Mouse (Mus musculus): ENCODE measurements at regions not wholly inside any gene's neighbourhood (a gene's known extent, or its start where the extent isn't known, plus 50 kb on each side); places are given as distances from the start of the nearest gene placed in this dataset.

DNA sequence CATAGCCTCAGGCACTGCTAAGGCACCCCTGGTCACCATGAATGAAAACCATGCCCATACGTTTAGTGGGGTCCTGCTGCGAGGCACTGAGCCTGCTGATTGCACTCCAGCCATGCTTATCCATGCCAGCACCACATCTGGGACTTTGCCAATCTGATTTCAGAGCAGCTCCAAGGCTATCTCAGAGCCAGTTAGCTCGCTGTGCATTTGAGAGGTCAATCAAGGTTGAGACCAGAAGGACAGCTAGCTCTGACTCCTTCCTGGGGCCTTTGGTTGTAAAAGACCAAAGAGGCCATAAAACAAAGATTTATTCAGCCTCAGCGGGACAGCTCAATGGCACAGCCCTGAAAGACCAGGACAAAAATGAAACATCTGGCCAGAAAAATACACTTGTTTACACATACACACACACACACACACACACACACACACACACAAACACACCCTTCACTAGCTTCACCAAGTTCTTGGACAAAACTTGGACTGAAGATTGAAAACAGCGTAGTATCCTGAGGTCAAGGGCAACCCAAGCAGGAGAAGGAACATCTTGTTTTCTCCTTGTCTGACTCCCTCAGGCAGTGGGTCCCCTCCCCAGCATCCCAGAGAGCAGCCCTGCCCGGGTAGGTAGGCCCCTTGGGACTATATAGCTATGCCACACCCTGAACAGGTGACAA, 201.5 kb upstream of the Dio3 start:
- TF ChIP-seq CTCF (IDR thresholded peaks at IDR 0.05; ENCODE audit: extremely low read depth, insufficient read depth, insufficient read length, insufficient replicate concordance) (no peak), POLR2A (IDR thresholded peaks at IDR 0.05; ENCODE audit: low read depth, low read length) (no peak)
